Mouse (Mus musculus) liver, postnatal 0 days (tissue): ENCODE data around the gene Mxi1.
A peak's percentile ranks its signal among the peaks of the same experiment; 100 is the strongest.

Experiments used
- CTCF ChIP-seq: sonication (generic); IDR thresholded peaks from 2 replicates; pipeline ENCODE4 v1.5.1; 2016; ENCODE audit warnings: antibody characterized with exemption, low read depth
- EP300 ChIP-seq: IDR thresholded peaks from 2 replicates; pipeline ENCODE4 v1.6.1; 2016; ENCODE audit warnings: antibody characterized with exemption, low read depth, mild to moderate bottlenecking

DNA sequence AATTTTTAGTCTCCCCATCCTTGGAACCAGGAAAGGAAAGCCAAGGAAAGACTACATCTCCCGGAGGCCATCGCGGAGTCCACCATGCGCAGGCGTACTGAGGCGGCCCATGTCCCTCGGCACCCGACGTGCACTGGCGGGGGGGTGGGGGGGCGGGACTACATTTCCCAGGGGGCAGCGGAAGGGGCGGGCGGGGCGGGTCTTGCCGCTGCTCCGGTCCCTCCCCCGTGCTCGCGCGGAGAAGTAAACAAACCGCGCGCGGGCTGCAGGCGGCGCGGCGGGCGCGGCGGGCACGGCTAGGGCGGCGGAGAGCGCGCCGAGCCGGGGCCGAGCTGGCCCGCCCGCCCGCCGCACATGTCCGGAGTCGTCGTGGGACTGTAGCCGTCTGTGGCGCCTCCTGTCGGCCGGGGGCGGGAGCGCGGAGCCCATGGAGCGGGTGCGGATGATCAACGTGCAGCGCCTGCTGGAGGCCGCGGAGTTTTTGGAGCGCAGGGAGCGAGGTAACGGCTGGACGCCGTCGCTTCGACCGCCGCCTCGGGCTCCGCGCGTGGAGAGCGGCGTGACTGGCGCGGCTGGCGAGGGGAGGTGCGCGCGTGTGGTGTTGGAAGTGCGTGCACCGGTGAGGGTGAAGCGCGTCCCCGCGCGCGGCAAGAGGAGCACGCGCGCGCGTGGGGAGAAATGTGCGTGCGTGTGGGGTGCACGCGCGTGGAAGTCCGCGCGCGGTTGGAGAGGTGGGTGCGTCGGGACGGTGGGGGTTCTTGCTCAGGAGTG lies 19.1 kb downstream of the Mxi1 start:
- peak; percentile 85 for TF ChIP-seq CTCF
- no peak for TF ChIP-seq EP300
